26 mouse cellular contexts compared by ENCODE assay signal in genomic region chr7:129910826-129911225, GRCm38 (mm10).
DNase-seq lines count a peak whose midpoint lies in the region; ATAC-seq and TF ChIP-seq lines count a peak whose summit lies in the region.
"Had no signal": no experiment of that assay in that cellular context is flagged by ENCODE, and none has a peak within 500 bp of the region (broad histone marks: within the 10 kb centered on the region; RNA-seq: fewer than 3 reads in every experiment).

No protein-coding gene starts in this region.

- no peak overlapping the region for H3K27ac ChIP-seq in heart, embryonic 10.5 days
- H3K27ac ChIP-seq in kidney, postnatal 0 days = no peak overlapping the region
- H3K27ac ChIP-seq: embryonic facial prominence, embryonic 13.5 days; forebrain, embryonic 10.5 days; forebrain, embryonic 15.5 days; heart, embryonic 15.5 days; hindbrain, embryonic 14.5 days; left cerebral cortex, adult 2 months; limb, embryonic 12.5 days; liver, embryonic 12.5 days; midbrain, embryonic 12.5 days had no signal

- no peaks in the 10 kb centered on the region for H3K9me3 ChIP-seq in heart, embryonic 10.5 days
- H3K9me3 ChIP-seq in kidney, postnatal 0 days (replicated peaks; ENCODE audit: low read length) = no peaks in the 10 kb centered on the region
- H3K9me3 ChIP-seq: embryonic facial prominence, embryonic 13.5 days; forebrain, embryonic 10.5 days; forebrain, embryonic 15.5 days; heart, embryonic 15.5 days; limb, embryonic 12.5 days; liver, embryonic 12.5 days; midbrain, embryonic 12.5 days had no signal

- H3K27me3 ChIP-seq in heart, embryonic 10.5 days (ENCODE audit: insufficient read depth, poor library complexity, severe bottlenecking) = 0 out of 2 replicates have a peak, but pooled peaks cover 7% of the 10 kb centered on the region
- H3K27me3 ChIP-seq in kidney, postnatal 0 days (ENCODE audit: insufficient read depth, low read length) = no peaks in the 10 kb centered on the region
- H3K27me3 ChIP-seq: embryonic facial prominence, embryonic 13.5 days; forebrain, embryonic 15.5 days; heart, embryonic 15.5 days; limb, embryonic 12.5 days; liver, embryonic 12.5 days; midbrain, embryonic 12.5 days; Patski had no signal

- no peak for ATAC-seq in kidney, postnatal 0 days (replicated peaks; ENCODE audit: low FRiP score, low read depth)
- ATAC-seq: forebrain, embryonic 15.5 days; intestine, postnatal 0 days; liver, embryonic 12.5 days; liver, postnatal 0 days; Patski had no signal

- no peaks in the 10 kb centered on the region for H3K36me3 ChIP-seq in heart, embryonic 10.5 days
- no peaks in the 10 kb centered on the region for H3K36me3 ChIP-seq in kidney, postnatal 0 days (ENCODE audit: insufficient read depth, low read length)
- H3K36me3 ChIP-seq: embryonic facial prominence, embryonic 13.5 days; forebrain, embryonic 10.5 days; forebrain, embryonic 15.5 days; heart, embryonic 15.5 days; limb, embryonic 12.5 days; liver, embryonic 12.5 days; midbrain, embryonic 12.5 days had no signal

- WGBS in heart, embryonic 10.5 days = 72% methylated on average over 3 of the region's 3 CpGs
- 31% methylated on average over 3 of the region's 3 CpGs for WGBS in kidney, postnatal 0 days

- no peak for TF ChIP-seq CTCF in kidney, postnatal 0 days (IDR thresholded peaks at IDR 0.05; ENCODE audit: low read depth)

- H3K4me2 ChIP-seq in kidney, postnatal 0 days (ENCODE audit: low read length) = no peak overlapping the region
- H3K4me2 ChIP-seq: embryonic facial prominence, embryonic 13.5 days; forebrain, embryonic 15.5 days; heart, embryonic 15.5 days; hindbrain, embryonic 14.5 days; limb, embryonic 12.5 days; liver, embryonic 12.5 days; midbrain, embryonic 12.5 days had no signal

- H3K9ac ChIP-seq in kidney, postnatal 0 days (ENCODE audit: low read depth, low read length) = no peak overlapping the region
- H3K9ac ChIP-seq: embryonic facial prominence, embryonic 13.5 days; forebrain, embryonic 15.5 days; heart, embryonic 15.5 days; hindbrain, embryonic 14.5 days; limb, embryonic 12.5 days; liver, embryonic 12.5 days; liver, postnatal 0 days; midbrain, embryonic 12.5 days had no signal

- intact Hi-C loops in heart, postnatal 25 days (cut with DNase I) = no loop called here

- H3K4me1 ChIP-seq in heart, embryonic 10.5 days = no peaks in the 10 kb centered on the region
- no peaks in the 10 kb centered on the region for H3K4me1 ChIP-seq in kidney, postnatal 0 days (replicated peaks; ENCODE audit: insufficient read depth, low read length)
- H3K4me1 ChIP-seq: forebrain, embryonic 10.5 days; forebrain, embryonic 15.5 days; heart, embryonic 15.5 days; liver, embryonic 12.5 days; midbrain, embryonic 12.5 days had no signal

- H3K4me3 ChIP-seq in heart, embryonic 10.5 days = no peak overlapping the region
- H3K4me3 ChIP-seq in kidney, postnatal 0 days (replicated peaks; ENCODE audit: low read depth, low read length) = no peak overlapping the region
- H3K4me3 ChIP-seq: embryonic facial prominence, embryonic 13.5 days; forebrain, embryonic 10.5 days; forebrain, embryonic 15.5 days; heart, embryonic 15.5 days; left cerebral cortex, adult 2 months; limb, embryonic 12.5 days; liver, embryonic 12.5 days; midbrain, embryonic 12.5 days had no signal

- peak; percentile 50 for DNase-seq in heart, embryonic 10.5 days (ENCODE audit: low spot score)
- DNase-seq in heart, postnatal 25 days (ENCODE audit: low spot score) = no peak
- DNase-seq in kidney, postnatal 0 days (ENCODE audit: low spot score) = peak; percentile 80
- DNase-seq in kidney, adult 18-20 months = no peak
- peak; percentile 10 for DNase-seq in lung, postnatal 14 days
- DNase-seq in lung, adult 18-20 months = no peak
- DNase-seq in layer of hippocampus, postnatal 14 days (ENCODE audit: low spot score in 2 of 2) = no peak
- DNase-seq: adrenal gland, postnatal 25 days; cerebellum, adult 18-20 months; cerebellum, postnatal 10 days; gastrocnemius, postnatal 25 days; kidney, postnatal 14 days; liver, postnatal 0 days; thymus, adult 2 months; thymus, postnatal 36 days had no signal

Comparison
In these comparisons a context has a peak if more than half of its experiments do, and no peak if none do; other contexts are left out.
1. DNase-seq: peak in heart, embryonic 10.5 days (single experiment), kidney, postnatal 0 days (single experiment) and lung, postnatal 14 days (single experiment); none in heart, postnatal 25 days (single experiment), kidney, adult 18-20 months (single experiment), lung, adult 18-20 months (0 of 2) and layer of hippocampus, postnatal 14 days (0 of 2).